Mouse (Mus musculus): ENCODE measurements at regions not wholly inside any gene's neighbourhood (a gene's known extent, or its start where the extent isn't known, plus 50 kb on each side); places are given as distances from the start of the nearest gene placed in this dataset.

DNA sequence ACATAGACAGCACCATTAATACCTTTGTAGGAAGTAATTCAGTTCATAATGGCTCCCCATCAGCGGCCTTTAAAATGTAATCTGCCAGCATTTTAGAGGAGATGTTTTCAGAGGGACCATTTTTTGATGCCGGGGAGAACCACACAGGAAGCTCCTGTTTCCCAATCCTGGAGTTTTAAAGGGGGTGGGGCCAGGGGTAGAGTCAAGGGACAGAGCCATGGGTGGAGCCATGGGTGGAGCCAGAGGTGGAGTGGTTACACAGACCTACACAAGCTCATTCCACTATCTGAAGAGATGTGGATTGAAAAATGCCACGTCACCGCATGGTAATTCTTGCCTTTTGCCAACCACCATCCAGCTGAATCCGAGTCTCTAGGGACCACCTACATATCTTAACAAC lies 67.1 kb upstream of the Plcl2 start:
- DNase-seq = no peak

DNA sequence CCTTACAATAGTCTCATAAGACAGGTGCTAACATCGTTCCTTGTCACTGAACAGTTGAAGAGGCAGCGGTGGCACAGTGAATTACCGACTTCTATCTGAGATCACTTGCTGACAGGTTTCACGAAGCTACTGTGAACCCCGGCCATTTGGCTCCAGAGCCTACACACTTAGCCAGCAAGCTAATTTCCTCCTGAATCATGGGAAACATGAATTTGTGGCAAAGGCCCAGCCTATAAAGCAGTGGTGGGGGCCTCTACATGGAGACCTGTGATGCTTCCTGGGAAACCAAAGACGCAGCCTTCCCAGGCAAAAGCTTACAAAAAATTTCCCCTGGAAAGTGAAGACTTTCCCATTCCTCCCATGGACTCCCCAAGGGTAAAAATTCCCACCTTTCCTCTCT lies 66.3 kb upstream of the Plcl2 start:
- DNase-seq = no peak

- no peak for DNase-seq
Measured at GRCm38 (mm10) chr17:50443376-50444022, 65.7 kb upstream of the Plcl2 start.

DNA sequence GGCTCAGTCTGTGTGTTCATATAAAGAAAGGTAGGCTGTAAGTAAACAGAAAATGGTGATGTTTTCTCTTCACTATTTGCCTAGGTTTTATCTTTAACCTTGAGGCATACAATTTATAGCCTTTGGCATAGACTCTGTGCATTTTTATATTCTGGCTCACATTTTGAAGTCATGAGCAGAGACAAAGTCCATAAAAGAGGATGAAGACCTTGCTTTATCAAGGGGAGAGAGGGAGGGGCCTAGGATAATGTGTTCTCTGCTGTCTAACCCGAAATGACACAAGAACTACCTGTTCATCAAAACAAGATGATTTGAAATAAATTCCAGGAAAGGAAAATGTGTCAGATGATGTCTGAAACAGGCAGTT lies 65.2 kb upstream of the Plcl2 start:
- DNase-seq = no peak

GRCm38 (mm10) chr17:50448693-50449092 lies 60.5 kb upstream of the Plcl2 start:
- no peak for DNase-seq

GRCm38 (mm10) chr17:50451606-50452005 lies 57.6 kb upstream of the Plcl2 start:
- DNase-seq = no peak

GRCm38 (mm10) chr17:50453524-50453923 lies 55.7 kb upstream of the Plcl2 start:
- DNase-seq = no peak

DNA sequence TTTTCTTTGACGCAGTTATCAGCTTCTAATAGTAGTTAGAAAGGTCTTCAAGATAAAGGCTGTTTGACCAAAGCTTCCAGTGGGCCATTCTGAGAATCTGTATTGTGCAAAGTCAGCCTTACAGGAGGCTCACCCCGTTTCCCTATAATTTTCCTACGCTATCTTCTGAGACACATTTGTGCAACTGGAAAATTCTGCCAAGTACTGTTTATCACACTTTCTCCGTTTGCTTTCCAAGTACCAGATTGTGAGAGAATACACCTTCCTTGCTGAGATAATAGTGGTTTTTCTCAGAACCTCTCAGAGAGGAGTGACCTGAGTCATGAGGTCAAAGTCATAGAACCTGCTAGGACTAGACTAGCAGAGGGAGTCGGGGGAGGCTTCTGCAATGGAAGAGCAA lies 55.2 kb upstream of the Plcl2 start:
- DNase-seq = no peak

DNA sequence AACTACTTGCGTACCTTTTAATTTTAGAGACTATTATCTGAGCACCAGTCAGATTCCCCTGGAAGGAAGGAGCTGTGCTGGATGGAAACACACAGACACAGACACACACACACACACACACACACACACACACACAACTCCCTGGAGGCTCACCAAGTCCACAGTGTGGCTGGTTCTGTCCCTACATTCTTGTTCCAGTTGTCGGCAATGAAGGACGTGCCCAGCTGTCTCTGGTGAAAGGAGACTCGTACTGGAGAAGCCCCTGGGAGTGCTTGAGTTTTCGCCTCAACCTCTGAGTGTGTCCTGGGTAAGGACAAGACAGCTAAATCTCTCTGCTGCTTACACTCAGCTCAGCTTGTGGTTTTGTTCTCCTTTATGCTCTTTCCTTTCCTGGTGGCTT lies 54.3 kb upstream of the Plcl2 start:
- no peak for DNase-seq

- no peak for DNase-seq
Measured at GRCm38 (mm10) chr17:50455719-50456118, 53.5 kb upstream of the Plcl2 start.

- no peak for DNase-seq
Measured at GRCm38 (mm10) chr17:50457053-50457697, 52.0 kb upstream of the Plcl2 start.

GRCm38 (mm10) chr17:50458232-50458631 lies 51.0 kb upstream of the Plcl2 start:
- DNase-seq = no peak

All from right cerebral cortex, postnatal 4 days (tissue).